Mouse (Mus musculus): Measurements from ENCODE around the gene Gbe1. TPM values are rescaled to one million over a fixed set of nuclear protein-coding genes. Genes with fewer than 3 reads are reported as not detected.
A peak's percentile ranks its signal among the peaks of the same experiment; 100 is the strongest.

The Gbe1 gene
- total RNA-seq (2021): 10 to 100 TPM; 37.2 to 38.6 TPM

DNA sequence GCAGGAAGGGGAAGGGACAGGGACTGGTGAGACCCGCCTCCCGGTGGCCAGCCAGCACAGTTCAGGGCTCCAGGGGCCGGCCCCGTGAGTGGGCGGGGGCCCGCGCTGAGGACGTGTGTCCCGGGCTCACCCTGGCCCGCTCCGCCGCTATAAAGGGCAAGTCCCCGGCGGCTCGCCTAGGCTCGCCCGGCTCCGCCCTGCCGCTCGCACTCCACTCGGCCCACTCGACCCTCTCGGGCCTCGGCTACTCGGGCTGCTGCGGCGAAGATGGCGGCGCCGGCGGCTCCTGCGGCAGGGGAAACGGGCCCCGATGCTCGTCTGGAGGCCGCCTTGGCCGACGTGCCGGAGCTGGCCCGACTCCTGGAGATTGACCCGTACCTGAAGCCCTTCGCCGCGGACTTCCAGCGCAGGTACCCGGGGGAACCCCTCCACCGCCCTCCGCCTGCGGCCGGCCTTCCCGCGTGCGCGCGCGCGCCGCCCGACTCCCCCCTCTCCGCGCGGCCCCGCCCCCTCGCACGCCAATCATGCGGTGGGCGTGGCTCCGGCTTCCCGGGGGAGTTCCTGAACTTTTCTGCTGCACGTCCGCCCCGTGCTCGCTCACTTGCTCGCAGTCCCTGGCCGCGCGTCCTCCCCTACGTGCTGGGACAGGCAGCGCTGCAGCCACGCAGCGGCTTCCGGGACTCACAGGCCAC, at the start of gene Gbe1:
TSS of gene Gbe1 (plus strand) at position 64 of the 692 bp plus-strand sequence.
- DNase-seq: peak; percentile 96

DNA sequence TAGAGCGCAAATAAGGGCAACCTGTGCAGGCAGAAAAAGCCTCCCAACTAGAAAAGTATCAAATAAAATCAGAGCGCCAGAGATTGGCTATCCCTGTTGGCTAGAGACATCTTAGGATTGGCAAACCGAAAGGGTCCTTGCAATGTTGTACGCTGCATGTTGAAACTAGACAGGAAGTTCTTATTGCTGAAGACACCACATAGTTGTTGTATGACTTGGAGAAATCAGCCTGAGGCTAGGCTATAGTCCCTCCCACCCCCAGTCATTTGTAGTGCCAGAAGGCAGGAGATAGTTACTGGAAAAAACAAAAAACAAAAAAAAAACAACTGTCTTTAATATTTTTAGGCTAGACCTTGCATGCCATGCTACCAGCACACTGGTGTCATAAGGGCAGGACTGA, 3.1 kb upstream of the Gbe1 start:
- no peak for DNase-seq

DNA sequence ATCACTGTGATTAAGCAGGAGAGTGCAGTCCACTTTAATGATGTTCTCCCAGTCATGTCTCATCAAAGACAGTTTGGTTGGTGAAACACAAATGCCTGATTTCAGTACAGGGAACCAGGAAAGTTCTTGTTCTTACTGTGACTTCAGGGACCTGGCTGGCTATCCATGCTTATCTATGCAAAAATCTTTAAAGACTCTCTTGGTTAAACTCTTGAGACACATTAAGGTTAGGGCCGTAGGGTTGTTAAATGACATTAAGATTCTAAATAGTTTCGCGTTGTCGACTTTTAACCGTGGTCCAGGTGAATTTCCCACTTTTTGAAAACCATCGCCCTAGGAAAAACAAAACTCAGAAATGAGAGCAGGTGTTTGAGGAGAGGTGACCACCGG, 258 bp upstream of the Gbe1 start:
- DNase-seq: no peak

DNA sequence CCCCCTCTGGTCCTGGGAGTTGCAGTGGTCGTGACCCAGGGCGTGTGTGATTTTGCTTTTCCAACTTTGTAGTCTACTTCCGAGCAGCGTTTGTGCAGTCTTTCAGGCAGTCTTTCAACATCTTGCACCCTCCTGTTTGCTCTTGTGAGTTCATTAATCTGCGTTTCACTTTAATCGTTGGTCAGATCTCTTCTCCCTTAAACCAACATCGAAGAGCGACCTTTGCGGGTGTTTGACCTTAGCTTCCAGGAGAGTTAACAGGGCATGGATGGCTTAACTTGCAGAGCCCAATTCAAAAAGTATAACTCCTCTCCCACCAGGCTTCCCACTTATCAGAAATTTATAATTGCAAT, 805 bp downstream of the Gbe1 start:
- DNase-seq: no peak

DNA sequence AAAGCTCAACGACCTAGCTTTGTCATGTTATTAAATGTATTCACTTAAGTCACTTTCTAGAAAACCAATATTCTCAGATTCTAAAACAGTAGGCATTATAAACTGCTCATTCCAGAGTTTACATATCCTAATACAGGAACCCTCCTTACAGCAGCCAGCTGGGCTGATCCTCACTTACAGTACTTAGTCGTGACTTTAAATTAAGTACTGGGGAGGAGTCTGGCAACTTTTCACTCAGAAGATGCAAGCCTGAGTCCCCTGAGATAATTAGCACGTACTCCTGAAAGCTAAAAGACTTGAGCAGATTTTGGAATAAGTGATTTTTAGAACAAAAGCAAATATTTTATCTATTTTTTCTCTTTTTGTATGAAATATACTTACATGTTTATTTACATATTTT, 1.5 kb downstream of the Gbe1 start:
- no peak for DNase-seq

DNA sequence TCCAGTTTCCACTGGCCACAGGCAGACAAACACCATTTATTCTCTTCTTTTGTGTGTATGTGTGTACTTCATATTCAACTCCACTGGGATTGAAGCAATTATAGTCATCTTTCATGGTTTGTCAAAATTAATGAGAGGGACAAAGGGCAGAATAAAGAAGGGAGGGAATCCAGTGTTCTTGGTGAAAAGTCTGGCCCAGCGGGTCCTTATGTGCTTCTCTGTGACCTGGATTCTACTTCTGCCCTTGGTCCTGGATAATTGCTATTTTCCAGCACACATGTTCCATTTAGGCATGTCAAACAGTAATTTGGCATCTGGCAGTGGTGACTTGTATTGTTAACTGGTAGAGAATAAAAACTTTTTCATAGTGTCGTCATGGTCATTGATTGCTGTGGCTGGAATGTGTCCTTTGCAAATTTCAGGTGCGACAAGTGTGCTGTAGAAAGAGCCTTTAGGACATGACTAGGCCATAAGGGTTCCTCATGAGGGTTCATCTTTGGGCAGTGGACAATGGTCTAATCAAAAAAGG, 2.2 kb downstream of the Gbe1 start:
- DNase-seq: no peak

DNA sequence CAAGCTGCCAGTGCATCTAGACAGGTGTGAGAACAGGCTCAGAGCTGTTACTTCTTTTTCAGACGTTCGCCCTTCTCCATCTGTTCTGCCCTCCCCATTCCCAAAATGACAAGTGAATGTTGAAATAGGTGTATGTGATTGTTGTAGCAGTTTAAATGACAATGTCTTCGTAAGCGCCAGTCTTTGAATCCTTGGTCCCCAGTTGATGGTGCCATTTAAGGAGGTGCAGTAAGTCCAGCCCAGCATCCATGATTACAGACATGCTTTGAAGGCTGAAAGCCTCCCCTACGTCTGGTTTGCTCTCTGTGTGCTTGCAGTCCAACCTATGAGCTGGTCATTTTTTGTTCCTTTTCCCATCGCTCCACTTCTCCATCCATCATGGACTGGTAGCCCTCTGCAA, 5.6 kb downstream of the Gbe1 start:
- no peak for DNase-seq

DNA sequence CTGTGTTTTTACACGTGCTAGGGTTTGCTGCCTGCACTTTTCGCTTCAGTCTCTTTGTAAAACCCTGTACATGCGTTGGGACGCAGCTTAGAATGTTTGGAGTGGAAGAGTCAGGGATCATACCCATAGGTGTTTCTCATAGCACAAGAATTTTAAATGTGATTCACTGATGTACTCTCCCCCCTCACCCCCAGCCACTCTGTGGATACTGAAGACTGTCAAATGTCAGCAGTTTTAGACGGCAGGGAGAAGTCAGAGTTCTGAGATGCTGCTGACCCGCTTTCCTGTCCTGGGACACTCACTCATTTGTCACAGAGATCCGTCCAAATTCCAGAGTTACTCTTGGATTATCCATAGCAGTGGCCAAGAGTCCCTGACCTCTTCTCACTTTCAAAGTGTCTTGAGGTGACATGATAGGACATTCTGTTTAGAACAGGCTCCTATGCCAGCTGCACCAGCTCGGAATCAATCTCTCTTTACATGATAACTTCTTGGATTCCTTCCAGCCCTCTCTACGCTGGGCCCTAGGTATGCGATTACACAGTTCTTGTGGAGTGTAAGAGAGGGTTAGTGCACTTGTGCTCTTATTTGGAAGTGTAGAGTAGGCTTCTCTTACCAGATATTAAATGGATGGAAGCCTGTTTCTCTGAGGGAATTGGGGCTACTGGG, 7.0 kb downstream of the Gbe1 start:
- peak; percentile 6 for DNase-seq

DNA sequence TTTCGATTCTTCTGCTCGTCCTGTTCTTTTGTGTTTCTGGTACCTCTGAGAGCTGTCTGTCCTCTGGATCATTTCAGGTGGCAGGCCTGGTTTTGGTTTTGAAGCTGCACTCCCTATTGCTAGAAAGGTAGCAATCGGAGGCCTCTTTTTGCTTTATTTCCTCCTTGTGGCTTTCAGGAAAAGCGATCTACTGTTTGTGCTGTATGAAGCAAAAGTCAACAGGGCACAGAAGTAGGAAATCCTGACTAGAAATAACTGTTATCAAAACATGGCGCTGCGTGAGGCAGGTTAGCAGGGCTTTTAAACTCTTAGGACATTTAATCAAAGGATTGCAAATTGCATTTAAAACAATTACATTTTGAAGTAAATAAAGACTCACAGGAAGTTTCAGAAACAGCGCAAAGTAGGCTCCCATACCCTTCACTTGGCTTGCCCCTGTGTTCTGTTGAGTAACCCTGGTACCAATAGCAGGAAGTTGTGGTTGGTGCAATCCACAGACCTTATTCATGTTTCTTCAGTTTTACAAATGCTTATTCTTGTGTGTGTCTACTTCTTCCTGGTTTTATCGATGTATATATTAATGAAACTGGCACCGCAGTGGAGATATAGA, 12.7 kb downstream of the Gbe1 start:
- no peak for DNase-seq

DNA sequence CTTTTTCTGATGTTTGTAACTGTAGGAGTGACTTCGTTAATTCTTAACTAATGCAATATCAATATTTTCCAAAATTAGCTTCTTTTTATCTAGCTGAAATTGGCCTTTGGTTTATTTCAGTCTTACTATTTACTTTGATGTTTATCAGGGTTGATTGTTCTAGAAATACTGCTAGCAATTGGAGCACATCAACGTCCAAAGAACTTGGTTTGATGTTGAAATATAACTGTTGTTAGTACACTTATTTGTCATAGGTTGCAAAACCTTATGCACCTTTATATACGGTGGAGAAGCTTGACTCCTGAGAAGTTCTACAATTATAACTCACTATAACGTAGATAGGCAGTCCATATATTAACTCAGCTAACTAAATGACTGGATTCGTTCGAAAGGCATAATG, 14.8 kb downstream of the Gbe1 start:
- DNase-seq: no peak

DNA sequence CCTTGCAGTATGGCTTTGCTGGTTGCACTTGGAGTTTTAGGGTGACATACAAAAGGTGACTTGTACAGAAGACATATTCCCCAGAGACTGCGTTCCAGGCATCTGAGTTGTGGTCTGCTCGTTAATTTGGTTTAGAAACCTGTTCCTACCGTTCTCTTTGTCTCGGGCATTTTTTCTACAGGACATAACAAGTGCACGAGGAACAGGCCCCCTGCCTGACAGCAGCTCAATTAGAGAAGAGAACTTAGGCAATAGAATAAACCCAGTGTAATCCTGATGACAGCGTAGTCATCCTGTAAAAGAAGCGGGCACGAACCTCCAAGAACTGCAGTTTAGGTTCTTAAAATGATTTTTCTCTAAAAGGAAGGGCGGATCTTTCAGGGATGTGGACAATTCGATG, 15.3 kb downstream of the Gbe1 start:
- no peak for DNase-seq

DNA sequence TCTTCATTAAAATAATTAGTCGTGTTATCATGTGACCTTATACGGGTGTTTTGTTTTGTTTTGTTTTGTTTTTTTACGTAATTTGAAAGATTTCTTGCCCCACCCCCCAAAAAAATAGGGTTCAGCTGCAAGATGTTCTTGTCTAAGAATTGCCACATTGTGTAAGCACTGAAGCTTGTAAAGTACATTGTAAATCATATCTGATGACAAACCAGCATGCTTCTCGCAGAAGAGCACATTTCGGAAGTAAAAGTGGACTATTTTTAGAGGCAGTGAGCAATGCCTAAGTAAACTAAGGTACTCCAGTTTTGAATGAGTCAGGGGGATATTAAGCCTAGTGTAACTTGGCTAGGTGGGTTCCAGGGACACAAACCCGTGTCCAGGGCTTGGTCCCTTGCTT, 15.7 kb downstream of the Gbe1 start:
- DNase-seq: no peak

DNA sequence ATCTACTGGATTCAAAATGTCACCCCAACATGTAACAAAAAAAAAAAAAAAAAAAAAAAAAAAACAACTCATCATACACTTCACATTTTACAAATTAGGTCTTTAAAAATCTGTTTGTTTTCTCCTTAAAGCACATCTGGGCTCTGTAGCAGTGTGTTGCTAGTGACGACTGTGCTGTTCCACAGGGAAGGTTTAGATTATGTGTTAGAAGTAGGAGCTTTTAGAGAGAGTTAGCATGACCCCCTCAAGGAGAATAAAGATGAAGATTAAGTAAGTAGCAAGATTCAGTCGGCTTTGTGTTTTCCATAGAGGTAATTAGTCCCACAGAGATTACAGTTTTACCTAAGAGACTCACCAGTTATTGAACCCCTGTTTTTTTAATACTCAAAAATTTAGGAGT, 16.3 kb downstream of the Gbe1 start:
- no peak for DNase-seq

DNA sequence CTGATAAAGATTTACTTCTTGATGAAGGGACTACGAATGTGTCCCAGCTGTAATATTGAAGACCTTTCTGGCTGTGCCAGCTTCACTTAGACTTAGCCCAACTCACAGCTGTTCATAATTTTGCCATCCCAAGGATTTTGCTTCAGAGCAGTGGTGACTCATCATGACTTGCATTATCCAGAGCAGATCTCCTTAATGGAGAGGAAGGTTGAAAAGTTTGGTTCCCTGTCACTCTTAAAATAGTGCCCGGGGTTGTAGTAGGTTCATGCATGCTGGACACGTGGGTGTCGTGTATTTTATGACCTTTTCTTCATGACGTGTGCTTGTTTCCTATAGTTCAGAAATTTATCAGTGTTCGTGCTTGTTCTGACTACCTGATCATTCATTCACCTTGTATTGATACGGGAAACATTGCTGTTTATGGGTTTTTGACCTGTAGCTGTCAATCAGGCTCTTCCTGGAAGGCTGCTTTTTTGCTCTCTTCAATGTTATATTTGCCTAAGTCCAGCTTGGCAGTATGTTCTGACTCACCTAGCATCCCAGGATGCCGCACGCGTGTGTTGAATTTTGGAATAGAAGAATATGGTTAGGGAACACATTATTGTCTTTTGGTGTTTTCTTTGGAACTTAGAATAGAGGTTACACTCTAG, 17.0 kb downstream of the Gbe1 start:
- no peak for DNase-seq

DNA sequence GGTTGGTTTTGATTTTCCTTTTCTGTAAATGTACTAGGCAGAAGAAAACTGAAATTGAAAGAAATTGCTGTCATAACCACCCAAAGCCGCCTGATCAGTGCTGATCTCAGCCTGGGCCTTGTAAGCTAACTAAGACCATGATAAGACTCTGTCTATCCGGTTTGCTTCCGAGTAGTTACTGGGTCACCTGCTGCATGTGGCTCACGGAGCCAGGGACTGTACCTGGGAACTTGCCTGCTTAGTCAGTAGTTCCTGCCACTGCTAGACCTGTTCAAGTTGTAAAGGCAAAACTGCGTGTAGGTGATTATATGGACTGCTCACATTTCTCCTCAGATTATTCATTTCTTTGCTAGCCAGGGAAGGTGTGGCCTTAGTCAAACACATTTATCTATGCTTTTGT, 21.1 kb downstream of the Gbe1 start:
- no peak for DNase-seq

DNA sequence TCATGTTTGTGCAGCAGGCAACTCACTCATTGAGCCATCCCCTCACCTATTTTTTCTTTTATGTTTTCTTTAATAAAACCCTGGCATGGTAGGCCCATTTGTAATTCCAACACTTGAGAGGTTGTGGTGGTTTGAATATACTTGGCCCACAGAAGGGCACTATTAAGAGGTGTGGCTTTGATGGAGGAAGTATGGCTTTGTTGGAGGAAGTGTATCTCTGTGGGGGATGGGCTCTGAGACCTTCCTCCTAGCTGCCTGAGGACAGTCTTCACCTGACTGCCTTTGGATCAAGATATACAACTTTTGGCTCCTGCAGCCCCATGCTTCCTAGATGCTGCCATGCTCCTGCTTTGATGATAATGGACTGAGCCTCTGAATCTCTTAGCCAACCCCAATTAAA, 21.7 kb downstream of the Gbe1 start:
- DNase-seq: no peak

DNA sequence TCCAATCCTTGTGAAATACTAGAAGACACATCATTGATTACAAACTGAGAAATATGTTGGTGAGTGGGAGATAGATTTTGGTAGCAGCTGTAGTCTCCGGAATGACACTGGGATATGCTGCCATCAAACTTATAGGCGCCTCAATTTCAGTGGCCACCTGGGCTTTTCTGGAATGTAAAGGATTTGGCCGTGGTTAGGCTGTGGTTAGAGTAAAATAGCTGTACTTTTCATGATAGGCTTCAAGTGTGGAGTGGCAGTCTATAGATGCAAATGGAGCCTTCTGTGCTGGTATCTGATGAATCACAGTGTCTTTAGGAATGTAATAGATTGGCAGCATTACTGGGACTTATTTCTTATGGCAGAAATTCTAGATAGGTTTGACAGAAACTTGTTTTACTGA, 23.9 kb downstream of the Gbe1 start:
- no peak for DNase-seq

DNA sequence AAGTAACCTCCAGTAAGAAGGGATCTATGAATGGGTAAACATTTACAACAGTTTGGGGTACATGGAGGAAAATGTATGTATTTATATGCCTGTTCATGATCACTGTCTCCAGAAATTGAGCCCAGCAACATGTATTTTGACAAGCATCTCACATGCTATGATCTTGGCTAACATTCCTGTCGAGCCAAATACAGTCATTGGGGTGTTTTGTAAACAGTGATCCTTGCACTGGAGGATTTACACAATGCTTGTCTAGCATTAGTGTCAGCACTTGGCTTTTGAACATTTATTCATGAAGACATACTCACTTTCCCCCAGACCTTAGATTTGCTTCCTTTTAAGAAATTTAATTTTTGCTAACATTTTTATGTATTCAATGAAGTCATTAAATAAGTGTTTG, 30.7 kb downstream of the Gbe1 start:
- no peak for DNase-seq

DNA sequence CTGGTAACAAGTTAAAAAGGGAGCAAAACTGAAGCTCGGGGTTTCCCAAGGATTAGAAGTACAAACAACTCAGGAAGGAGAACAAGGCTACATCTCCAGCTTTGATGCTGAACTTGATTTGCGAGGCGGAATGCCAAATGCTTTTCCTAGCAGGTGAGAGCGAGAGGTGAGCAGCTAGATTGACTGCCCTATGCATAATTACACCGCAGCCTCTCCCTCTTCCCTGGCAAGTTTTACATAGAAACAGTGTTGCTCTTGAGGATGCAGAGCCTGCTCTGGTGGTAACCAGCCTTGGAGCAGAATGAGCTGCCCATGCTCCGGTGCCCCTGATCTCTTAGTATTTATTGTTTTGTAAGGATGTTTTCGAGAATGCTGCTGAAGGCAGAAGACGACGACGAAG, 31.9 kb downstream of the Gbe1 start:
- DNase-seq: no peak

DNA sequence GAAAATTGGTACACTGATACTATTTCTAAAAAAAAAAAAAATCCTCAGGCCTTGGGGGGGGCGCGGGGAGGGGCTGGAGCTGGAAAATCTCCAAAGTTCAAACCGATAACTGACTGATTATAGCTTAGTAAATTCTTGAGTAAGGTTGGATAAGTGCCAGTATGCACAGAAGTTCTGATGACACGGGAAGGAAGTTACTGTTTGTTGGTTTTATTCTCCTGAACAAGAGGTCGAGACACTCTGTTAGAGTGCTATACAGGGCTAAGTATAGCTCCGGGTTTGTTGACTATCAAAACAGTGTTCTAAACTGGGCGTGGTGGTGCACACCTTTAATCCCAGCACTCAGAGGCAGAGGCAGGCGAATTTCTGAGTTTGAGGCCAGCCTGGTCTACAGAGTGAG, 36.3 kb downstream of the Gbe1 start:
- no peak for DNase-seq

DNA sequence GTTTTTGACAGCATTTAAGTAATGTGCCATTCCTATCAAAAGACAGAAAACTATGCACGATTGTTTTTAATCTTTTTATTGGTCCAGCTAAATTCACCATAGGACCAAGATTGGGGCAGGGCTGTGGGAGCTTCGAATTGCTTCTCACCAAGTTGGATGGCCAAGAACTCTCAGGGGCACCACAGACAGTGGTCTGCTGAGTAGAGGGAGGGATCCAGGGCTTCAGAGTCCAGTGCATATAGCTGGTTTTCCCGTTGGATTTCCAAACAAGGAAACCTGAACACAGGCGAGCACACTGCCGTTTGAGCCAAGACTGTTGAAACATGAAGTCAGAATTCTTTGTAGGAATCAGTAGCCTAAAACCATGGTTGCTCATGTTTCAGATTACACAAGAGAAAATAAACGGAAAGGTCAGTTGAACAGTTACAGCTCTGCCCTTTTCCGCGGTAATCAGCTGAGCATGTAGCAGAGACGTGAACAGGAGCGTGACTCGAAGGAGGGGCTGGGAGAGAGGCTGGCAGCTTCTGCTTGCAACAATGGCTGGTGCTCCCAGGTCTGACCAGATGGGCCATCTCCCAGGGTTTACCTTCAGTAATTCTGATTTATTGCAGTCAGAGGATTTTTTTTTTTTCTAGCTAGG, 38.0 kb downstream of the Gbe1 start:
- DNase-seq: peak; percentile 11

DNA sequence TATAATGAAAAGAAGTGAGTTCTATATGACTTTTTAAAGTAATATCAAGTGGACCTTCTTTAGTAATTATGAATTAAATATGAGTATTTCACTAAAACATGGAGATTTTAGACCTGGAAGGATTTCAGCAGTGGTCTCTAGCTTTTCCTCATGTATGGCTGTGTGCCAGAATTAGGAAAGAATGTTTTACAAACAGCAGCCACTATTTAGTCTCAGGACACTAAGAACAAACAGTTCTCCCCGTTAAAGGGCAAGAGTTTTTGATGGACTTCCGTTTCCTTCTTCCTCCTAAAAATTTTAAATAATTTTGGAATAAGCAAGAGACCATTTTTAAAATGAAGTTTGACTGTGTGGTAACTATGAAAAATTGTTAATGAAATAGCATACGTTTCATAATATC, 38.8 kb downstream of the Gbe1 start:
- DNase-seq: no peak

DNA sequence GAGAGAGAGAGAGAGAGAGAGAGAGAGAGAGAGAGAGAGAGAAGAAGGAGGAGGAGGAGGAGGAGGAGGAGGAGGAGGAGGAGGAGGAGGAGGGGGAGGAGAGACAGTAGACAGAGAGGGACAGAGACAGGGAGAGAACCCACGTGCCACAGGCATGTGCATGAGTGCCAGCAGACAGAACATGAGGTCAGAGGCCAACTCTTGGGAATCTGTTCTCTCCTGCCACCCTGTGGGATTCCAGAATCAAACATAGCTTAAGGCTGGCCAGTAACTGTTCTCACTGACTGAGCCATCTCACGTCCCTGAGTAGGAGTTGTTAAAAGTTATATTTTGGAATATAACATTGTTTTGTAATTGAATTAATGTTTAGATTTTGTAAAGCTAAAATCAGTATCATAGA, 39.3 kb downstream of the Gbe1 start:
- peak; percentile 42 for DNase-seq

Data from heart, postnatal 4 days (tissue).